Mouse (Mus musculus): ENCODE measurements around the gene Mettl25.

- TF ChIP-seq MAFK (IDR thresholded peaks at IDR 0.05; ENCODE audit: insufficient read depth, low read depth, low read length) (no peak), CHD2 (IDR thresholded peaks at IDR 0.05; ENCODE audit: low read depth, low read length) (no peak), HCFC1 (IDR thresholded peaks at IDR 0.05; ENCODE audit: borderline replicate concordance, insufficient read depth, low read length) (no peak)
Observed at GRCm38 (mm10) chr10:105738942-105739341, 102.2 kb downstream of the Mettl25 start.

Data from ES-E14 (cell line).